Mouse (Mus musculus) bone marrow macrophage, adult 2 months (primary cell): ENCODE measurements around the gene Man1a.

ENCODE experiments used
- CTCF ChIP-seq: IDR thresholded peaks from 2 replicates; pipeline ENCODE4 v1.5.1; 2012; ENCODE audit warnings: low read depth, mild to moderate bottlenecking, low read length, moderate library complexity
- POLR2A ChIP-seq: IDR thresholded peaks from 2 replicates; pipeline ENCODE4 v1.6.1; 2012; ENCODE audit warnings: mild to moderate bottlenecking, low read depth, low read length, borderline replicate concordance

DNA sequence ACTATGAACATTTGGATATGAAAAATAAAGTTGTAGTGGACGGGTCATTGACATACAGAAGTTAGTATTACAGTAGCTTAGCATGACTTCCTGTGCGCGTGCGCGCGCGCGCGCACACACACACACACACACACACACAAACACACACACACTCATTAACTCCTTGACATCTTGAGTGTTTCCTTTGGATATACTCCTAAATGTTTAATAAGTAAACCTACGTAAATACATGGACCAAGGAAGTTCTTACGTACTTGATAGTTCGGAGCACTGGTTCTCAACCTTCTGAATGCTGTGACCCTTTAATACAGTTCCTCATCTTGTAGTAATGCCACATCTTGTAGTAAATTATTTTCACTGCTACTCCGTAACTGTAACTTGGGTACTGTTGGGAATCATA, 79.1 kb downstream of the Man1a start:
- TF ChIP-seq CTCF, result no peak
- no peak for TF ChIP-seq POLR2A
